Mouse (Mus musculus): ENCODE measurements at regions not wholly inside any gene's neighbourhood (a gene's known extent, or its start where the extent isn't known, plus 50 kb on each side); places are given as distances from the start of the nearest gene placed in this dataset.

DNA sequence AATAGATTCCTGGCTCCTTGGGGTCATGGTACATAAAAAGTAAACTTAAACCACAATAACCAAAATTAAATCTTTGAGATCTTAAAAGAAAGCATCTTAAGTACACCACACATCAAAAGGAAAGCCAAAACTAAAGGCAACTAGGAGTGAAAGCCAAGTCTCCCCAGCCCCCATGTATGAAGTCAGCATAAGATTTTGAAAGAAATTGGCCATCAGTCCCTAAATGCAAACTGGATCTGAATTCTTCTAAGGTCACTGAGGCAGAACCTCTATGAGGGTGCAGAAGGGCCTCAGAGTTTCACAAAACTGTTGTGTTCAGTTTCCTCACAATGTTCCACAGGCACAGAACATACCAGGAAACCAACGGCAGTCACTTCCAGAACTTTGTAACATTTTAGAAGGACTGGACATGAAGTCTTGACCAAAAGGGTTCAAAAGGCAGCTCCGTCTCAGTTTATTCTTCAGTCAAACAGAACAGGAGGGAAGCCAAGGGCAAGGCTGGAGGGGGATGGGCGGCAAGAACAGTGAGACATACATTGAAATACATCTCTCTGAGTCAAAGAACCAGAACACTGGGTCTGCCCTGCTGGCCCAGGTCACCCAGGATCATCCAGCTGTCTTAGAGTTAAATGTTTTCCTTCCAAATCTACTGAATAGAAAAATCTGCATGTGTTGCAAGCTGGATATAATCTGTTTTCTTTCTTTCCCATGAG lies 92.9 kb downstream of the Adamts15 start:
- TF ChIP-seq GATA1 (IDR thresholded peaks at IDR 0.05; ENCODE audit: borderline replicate concordance, low read length): no peak
- TF ChIP-seq FLI1 (IDR thresholded peaks at IDR 0.05; ENCODE audit: low read length): no peak

Data from megakaryocyte, embryonic 14.5 days (primary cell).